Mouse (Mus musculus) embryo, embryonic 10.5 days (tissue): ENCODE measurements around the gene Prpf4b.
"Not testable (repeated sequence)": the region's sequence is repeated elsewhere in the genome, so short reads cannot be mapped to it uniquely, and the experiment has no call there.

Experiments
- DNase-seq: peaks from one replicate; pipeline ENCODE4 v3.0.0-alpha.2; 2015; ENCODE audit warnings: low spot score

The Prpf4b gene

GRCm38 (mm10) chr13:34934931-34935644, 60.0 kb downstream of the Prpf4b start:
- no peak for DNase-seq

GRCm38 (mm10) chr13:34942370-34942769, 67.3 kb downstream of the Prpf4b start:
- DNase-seq, result no peak

GRCm38 (mm10) chr13:34951437-34951836, 76.3 kb downstream of the Prpf4b start:
- DNase-seq, result not testable (repeated sequence)
